Mouse (Mus musculus): ENCODE results near the gene Nr1d1.

DNA sequence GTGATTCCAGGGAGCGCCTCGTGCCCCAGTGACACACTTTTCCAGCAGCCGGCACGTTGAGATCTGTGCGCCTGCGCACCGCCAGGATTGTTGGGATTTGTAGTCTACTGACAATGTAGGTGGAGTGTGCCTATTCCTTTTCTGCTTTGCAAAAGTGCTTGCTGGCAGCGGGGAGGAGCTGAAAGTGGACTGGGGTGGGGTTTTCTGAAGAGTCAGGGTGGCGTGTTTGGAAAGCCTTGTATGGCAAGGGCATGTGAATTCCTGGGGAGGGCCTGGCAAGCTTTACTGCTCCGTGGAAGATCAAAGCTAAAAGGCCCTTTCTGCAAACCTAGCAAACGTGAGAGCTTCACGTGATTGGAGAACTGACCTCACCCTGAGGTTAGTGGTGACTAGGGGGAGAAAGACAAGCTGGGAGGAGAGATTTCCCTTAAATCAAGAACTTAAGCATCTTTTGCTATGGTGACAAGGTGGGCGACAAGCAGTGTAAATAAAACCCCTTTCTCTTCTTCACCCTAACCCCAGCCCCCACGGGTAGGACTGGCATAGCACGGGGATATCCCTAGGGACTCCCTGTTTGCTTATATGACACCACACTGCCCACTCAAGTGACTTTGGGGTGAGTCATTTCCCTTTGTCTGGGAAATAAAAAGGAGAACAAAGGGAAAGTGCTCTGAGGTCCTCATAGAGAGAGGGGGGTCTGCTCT is 367 bp upstream of the Nr1d1 start:
- no peak for TF ChIP-seq GATA1 (IDR thresholded peaks at IDR 0.05; ENCODE audit: borderline replicate concordance, low read length)
- TF ChIP-seq POLR2AphosphoS5 (IDR thresholded peaks at IDR 0.05; ENCODE audit: insufficient replicate concordance, low read depth, low read length): no peak
- no peak for TF ChIP-seq CTCF (IDR thresholded peaks at IDR 0.05; ENCODE audit: low read depth, low read length)
- no peak for TF ChIP-seq GATA2 (IDR thresholded peaks at IDR 0.05; ENCODE audit: borderline replicate concordance, low read depth, low read length)
- no peak for TF ChIP-seq TAL1 (conservative IDR thresholded peaks at IDR 0.05; ENCODE audit: low read depth, low read length)
